Mouse (Mus musculus) B cell, adult 2 months (primary cell): ENCODE results near the gene Tmf1.

Experiments used
- DNase-seq, 2 experiments: peaks; one replicate each; pipeline ENCODE4 v3.0.0; 2022

Tmf1 gene

GRCm38 (mm10) chr6:97178491-97179366, at the start of gene Tmf1:
Gene Tmf1, minus strand, starts transcription at chr6:97179122.
- DNase-seq = peak; percentile 97

GRCm38 (mm10) chr6:97227067-97227847, 48.3 kb upstream of the Tmf1 start:
- DNase-seq = no peak

- no peak for DNase-seq
Measured at GRCm38 (mm10) chr6:97226083-97226491, 47.2 kb upstream of the Tmf1 start.

- no peak for DNase-seq
Measured at GRCm38 (mm10) chr6:97224505-97224904, 45.6 kb upstream of the Tmf1 start.

GRCm38 (mm10) chr6:97223566-97223965, 44.6 kb upstream of the Tmf1 start:
- no peak for DNase-seq

- no peak for DNase-seq
Measured at GRCm38 (mm10) chr6:97222931-97223467, 44.1 kb upstream of the Tmf1 start.

GRCm38 (mm10) chr6:97222321-97222720, 43.4 kb upstream of the Tmf1 start:
- DNase-seq = peak; percentile 24 to 28

- no peak for DNase-seq
Measured at GRCm38 (mm10) chr6:97221205-97222025, 42.5 kb upstream of the Tmf1 start.

GRCm38 (mm10) chr6:97220672-97221071, 41.8 kb upstream of the Tmf1 start:
- no peak for DNase-seq

- DNase-seq = no peak
Measured at GRCm38 (mm10) chr6:97216154-97216821, 37.4 kb upstream of the Tmf1 start.

GRCm38 (mm10) chr6:97211981-97212380, 33.1 kb upstream of the Tmf1 start:
- peak; percentile 36 to 38 for DNase-seq

- DNase-seq = peak; percentile 33 to 37
Measured at GRCm38 (mm10) chr6:97210962-97211601, 32.2 kb upstream of the Tmf1 start.

- DNase-seq = peak; percentile 87 to 89
Measured at GRCm38 (mm10) chr6:97210191-97210961, 31.5 kb upstream of the Tmf1 start, which contains the start of gene Arl6ip5. Gene Arl6ip5, plus strand, starts transcription at chr6:97210689.

- no peak for DNase-seq
Measured at GRCm38 (mm10) chr6:97209751-97210150, 30.8 kb upstream of the Tmf1 start.

- no peak for DNase-seq
Measured at GRCm38 (mm10) chr6:97209201-97209600, 30.3 kb upstream of the Tmf1 start.

GRCm38 (mm10) chr6:97208406-97208805, 29.5 kb upstream of the Tmf1 start:
- DNase-seq = no peak

- DNase-seq = no peak
Measured at GRCm38 (mm10) chr6:97207085-97207484, 28.2 kb upstream of the Tmf1 start.

- DNase-seq = peak; percentile 100
Measured at GRCm38 (mm10) chr6:97205439-97205885, 26.5 kb upstream of the Tmf1 start, which contains the start of gene Uba3. Gene Uba3, minus strand, starts transcription at chr6:97205647.

GRCm38 (mm10) chr6:97204952-97205351, 26.0 kb upstream of the Tmf1 start:
- DNase-seq = peak in 1 of 2 experiments; percentile 26

- no peak for DNase-seq
Measured at GRCm38 (mm10) chr6:97204252-97204869, 25.4 kb upstream of the Tmf1 start.
